Mouse (Mus musculus) c-Kit-positive CD71-positive TER-119-negative erythroid progenitor cells, embryonic 14.5 days (primary cell): ENCODE data around the gene Fkbp1b.
A peak's percentile ranks its signal among the peaks of the same experiment; 100 is the strongest.
"Not testable (repeated sequence)": the region's sequence is repeated elsewhere in the genome, so short reads cannot be mapped to it uniquely, and the experiment has no call there.

ENCODE experiments used
- DNase-seq: peaks from one replicate; pipeline ENCODE4 v3.0.0-alpha.2; 2013; ENCODE audit warnings: low read depth

Fkbp1b gene

GRCm38 (mm10) chr12:4841392-4841887 lies at the start of gene Fkbp1b:
Fkbp1b (minus strand) TSS chr12:4841591.
- no peak for DNase-seq

GRCm38 (mm10) chr12:4889891-4890290 lies 48.5 kb upstream of the Fkbp1b start:
- DNase-seq, result no peak

GRCm38 (mm10) chr12:4889251-4889650 lies 47.9 kb upstream of the Fkbp1b start:
- DNase-seq, result no peak

GRCm38 (mm10) chr12:4888739-4889138 lies 47.3 kb upstream of the Fkbp1b start:
- no peak for DNase-seq

GRCm38 (mm10) chr12:4886581-4886980 lies 45.2 kb upstream of the Fkbp1b start:
- not testable (repeated sequence) for DNase-seq

GRCm38 (mm10) chr12:4885062-4885461 lies 43.7 kb upstream of the Fkbp1b start:
- DNase-seq, result no peak

- no peak for DNase-seq
Observed at GRCm38 (mm10) chr12:4882086-4882485, 40.7 kb upstream of the Fkbp1b start.

- no peak for DNase-seq
Observed at GRCm38 (mm10) chr12:4879048-4879447, 37.7 kb upstream of the Fkbp1b start.

GRCm38 (mm10) chr12:4878296-4878783 lies 36.9 kb upstream of the Fkbp1b start:
- no peak for DNase-seq

- no peak for DNase-seq
Observed at GRCm38 (mm10) chr12:4875623-4876022, 34.2 kb upstream of the Fkbp1b start.

GRCm38 (mm10) chr12:4874161-4874927 lies 33.0 kb upstream of the Fkbp1b start, which contains the start of gene Mfsd2b:
Mfsd2b (minus strand) TSS chr12:4874359.
- peak; percentile 85 for DNase-seq

- DNase-seq, result no peak
Observed at GRCm38 (mm10) chr12:4873531-4873930, 32.1 kb upstream of the Fkbp1b start.

GRCm38 (mm10) chr12:4872983-4873477 lies 31.6 kb upstream of the Fkbp1b start:
- peak; percentile 82 for DNase-seq

- DNase-seq, result no peak
Observed at GRCm38 (mm10) chr12:4872273-4872672, 30.9 kb upstream of the Fkbp1b start.

- no peak for DNase-seq
Observed at GRCm38 (mm10) chr12:4871260-4871659, 29.9 kb upstream of the Fkbp1b start.

GRCm38 (mm10) chr12:4868924-4869323 lies 27.5 kb upstream of the Fkbp1b start:
- DNase-seq, result no peak

- no peak for DNase-seq
Observed at GRCm38 (mm10) chr12:4864338-4864690, 22.9 kb upstream of the Fkbp1b start.

- no peak for DNase-seq
Observed at GRCm38 (mm10) chr12:4863654-4864337, 22.4 kb upstream of the Fkbp1b start.

GRCm38 (mm10) chr12:4862672-4863071 lies 21.3 kb upstream of the Fkbp1b start:
- DNase-seq, result no peak

- no peak for DNase-seq
Observed at GRCm38 (mm10) chr12:4859241-4859914, 18.0 kb upstream of the Fkbp1b start.

GRCm38 (mm10) chr12:4856834-4857233 lies 15.4 kb upstream of the Fkbp1b start:
- DNase-seq, result no peak

- DNase-seq, result no peak
Observed at GRCm38 (mm10) chr12:4856160-4856559, 14.8 kb upstream of the Fkbp1b start.
